8 mouse cellular contexts compared by ENCODE assay signal in the genomic region with DNA sequence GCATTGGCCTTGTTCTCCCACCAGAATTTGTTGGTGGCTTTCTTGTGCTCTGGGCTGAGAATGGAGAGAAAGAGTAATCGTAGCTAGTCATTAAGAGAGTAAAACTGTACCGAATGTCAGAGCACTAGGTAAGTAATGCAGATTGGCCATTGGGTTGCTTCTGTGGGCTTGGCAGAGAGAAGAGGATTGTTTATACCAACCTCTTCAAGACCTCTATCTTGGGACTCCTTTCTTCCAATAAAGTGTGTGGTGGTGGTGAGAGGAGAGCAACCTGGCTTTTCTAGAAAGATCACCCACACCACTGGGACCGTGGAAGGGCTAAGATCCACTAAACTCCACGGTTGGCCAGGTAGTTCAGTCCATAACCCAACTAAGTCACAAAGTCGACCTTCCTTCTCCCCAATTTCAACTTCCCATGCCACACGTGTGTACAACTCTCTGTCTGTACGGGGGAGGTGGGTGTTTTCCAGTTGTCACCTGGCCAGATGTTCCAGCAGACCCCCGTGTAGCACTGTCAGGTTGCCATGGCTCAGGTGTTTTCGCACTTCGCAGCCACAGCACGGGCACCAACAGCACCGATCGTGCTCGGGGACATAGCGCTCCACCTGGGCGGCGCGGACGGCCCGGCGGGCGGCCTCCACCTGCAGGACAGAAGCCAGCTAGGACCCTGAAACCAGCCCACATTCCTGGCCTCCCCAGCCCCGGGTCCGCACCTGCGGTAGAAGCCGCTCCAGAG. TPM values are rescaled to one million over a fixed set of nuclear protein-coding genes. Genes with fewer than 3 reads are reported as not detected.
DNase-seq lines count a peak whose midpoint lies in the region; ATAC-seq and TF ChIP-seq lines count a peak whose summit lies in the region.

No protein-coding gene starts in this region.

- no peak for TF ChIP-seq CTCF in bone marrow macrophage, adult 2 months (IDR thresholded peaks at IDR 0.05; ENCODE audit: low read depth, low read length)

- 7% methylated on average over 26 of the region's 26 CpGs for WGBS in kidney, embryonic 15.5 days
- WGBS in hindbrain, embryonic 10.5 days = 9% methylated on average over 26 of the region's 26 CpGs
- 9% methylated on average over 26 of the region's 26 CpGs for WGBS in midbrain, embryonic 10.5 days

- no peaks in the 10 kb centered on the region for H3K27me3 ChIP-seq in kidney, embryonic 15.5 days
- H3K27me3 ChIP-seq in hindbrain, embryonic 10.5 days (ENCODE audit: insufficient read depth, poor library complexity, severe bottlenecking) = no peaks in the 10 kb centered on the region
- H3K27me3 ChIP-seq in midbrain, embryonic 10.5 days (ENCODE audit: low read depth, poor library complexity, severe bottlenecking) = no peaks in the 10 kb centered on the region

- no peaks in the 10 kb centered on the region for H3K9me3 ChIP-seq in kidney, embryonic 15.5 days (replicated peaks)
- 0 out of 2 replicates have a peak, but pooled peaks cover 5% of the 10 kb centered on the region for H3K9me3 ChIP-seq in hindbrain, embryonic 10.5 days
- no peaks in the 10 kb centered on the region for H3K9me3 ChIP-seq in midbrain, embryonic 10.5 days (replicated peaks)

- H3K9ac ChIP-seq in kidney, embryonic 15.5 days = peak overlapping the region; percentile 75

- no peak for TF ChIP-seq POLR2A in bone marrow macrophage, adult 2 months (IDR thresholded peaks at IDR 0.05; ENCODE audit: borderline replicate concordance, low read depth, low read length)

- H3K4me2 ChIP-seq in kidney, embryonic 15.5 days = peak overlapping the region; percentile 79

- no peak for DNase-seq in kidney, postnatal 36 days
- DNase-seq in hindbrain, embryonic 10.5 days (ENCODE audit: low spot score) = no peak
- no peak for DNase-seq in midbrain, embryonic 10.5 days (ENCODE audit: low spot score)
- no peak for DNase-seq in spleen, postnatal 14 days (ENCODE audit: low spot score in 2 of 2)
- no peak for DNase-seq in embryo, embryonic 9.5 days (ENCODE audit: extremely low spot score)
- DNase-seq in gastrocnemius, adult 18-20 months (ENCODE audit: low spot score) = no peak

- H3K4me1 ChIP-seq in kidney, embryonic 15.5 days = peaks cover 18% of the 10 kb centered on the region
- H3K4me1 ChIP-seq in bone marrow macrophage, adult 2 months (ENCODE audit: control insufficient read depth, insufficient read depth, low read length) = peaks cover 6% of the 10 kb centered on the region
- H3K4me1 ChIP-seq in hindbrain, embryonic 10.5 days (replicated peaks) = peaks cover 14% of the 10 kb centered on the region
- H3K4me1 ChIP-seq in midbrain, embryonic 10.5 days = peaks cover 13% of the 10 kb centered on the region

- ATAC-seq in kidney, embryonic 15.5 days (replicated peaks; ENCODE audit: low FRiP score) = peak; percentile 85

- H3K27ac ChIP-seq in kidney, embryonic 15.5 days = peak overlapping the region; percentile 88
- no peak overlapping the region for H3K27ac ChIP-seq in bone marrow macrophage, adult 2 months (ENCODE audit: insufficient read depth, low read depth, low read length)
- peak overlapping the region; percentile 92 for H3K27ac ChIP-seq in hindbrain, embryonic 10.5 days
- peak overlapping the region; percentile 85 for H3K27ac ChIP-seq in midbrain, embryonic 10.5 days (replicated peaks)

- H3K4me3 ChIP-seq in kidney, embryonic 15.5 days (replicated peaks) = peak overlapping the region; percentile 76
- H3K4me3 ChIP-seq in bone marrow macrophage, adult 2 months (ENCODE audit: insufficient read depth, low read length) = peak overlapping the region; percentile 92
- peak overlapping the region; percentile 85 for H3K4me3 ChIP-seq in hindbrain, embryonic 10.5 days
- peak overlapping the region; percentile 87 for H3K4me3 ChIP-seq in midbrain, embryonic 10.5 days

- peaks cover 35% of the 10 kb centered on the region for H3K36me3 ChIP-seq in kidney, embryonic 15.5 days
- H3K36me3 ChIP-seq in hindbrain, embryonic 10.5 days = peaks cover 39% of the 10 kb centered on the region
- peaks cover 39% of the 10 kb centered on the region for H3K36me3 ChIP-seq in midbrain, embryonic 10.5 days

RNA-seq across cellular contexts. Expression of gene Ccdc84, which starts 1.0 kb away (rescaled TPM):
- 29.1 and 30.9 TPM in 2 replicates for polyA plus RNA-seq in kidney, embryonic 15.5 days (2015; fragmentation: Nextera tagmentation; extraction: Ambion mirVana)
- polyA plus RNA-seq in bone marrow macrophage, adult 2 months (2012; ENCODE audit: insufficient read depth, insufficient read length, missing spikeins) = 39.3 and 50.2 TPM in 2 replicates
- polyA plus RNA-seq in hindbrain, embryonic 10.5 days (2016; fragmentation: Nextera tagmentation; extraction: Ambion mirVana) = 25.2 and 27.7 TPM in 2 replicates
- polyA plus RNA-seq in midbrain, embryonic 10.5 days (2016; fragmentation: Nextera tagmentation; extraction: Ambion mirVana) = 25.4 and 29.9 TPM in 2 replicates
- total RNA-seq in gastrocnemius, adult 18-20 months (2021) = 1 to 10 TPM; 3.5 to 4.1 TPM

RNA-seq across cellular contexts. Expression of gene Trappc4, which starts 9.9 kb away (rescaled TPM):
- polyA plus RNA-seq in kidney, embryonic 15.5 days (2015; fragmentation: Nextera tagmentation; extraction: Ambion mirVana) = 135 and 138 TPM in 2 replicates
- 64.9 and 82.4 TPM in 2 replicates for polyA plus RNA-seq in bone marrow macrophage, adult 2 months (2012; ENCODE audit: insufficient read depth, insufficient read length, missing spikeins)
- polyA plus RNA-seq in hindbrain, embryonic 10.5 days (2016; fragmentation: Nextera tagmentation; extraction: Ambion mirVana) = 213 and 282 TPM in 2 replicates
- 216 and 244 TPM in 2 replicates for polyA plus RNA-seq in midbrain, embryonic 10.5 days (2016; fragmentation: Nextera tagmentation; extraction: Ambion mirVana)
- total RNA-seq in gastrocnemius, adult 18-20 months (2021) = 10 to 100 TPM; 16.9 to 20.4 TPM

RNA-seq across cellular contexts. Expression of gene Rps25, which starts 10.4 kb away (rescaled TPM):
- 1,882 and 2,019 TPM in 2 replicates for polyA plus RNA-seq in kidney, embryonic 15.5 days (2015; fragmentation: Nextera tagmentation; extraction: Ambion mirVana)
- 2,665 and 2,801 TPM in 2 replicates for polyA plus RNA-seq in bone marrow macrophage, adult 2 months (2012; ENCODE audit: insufficient read depth, insufficient read length, missing spikeins)
- polyA plus RNA-seq in hindbrain, embryonic 10.5 days (2016; fragmentation: Nextera tagmentation; extraction: Ambion mirVana) = 1,836 and 2,161 TPM in 2 replicates
- 1,926 and 2,208 TPM in 2 replicates for polyA plus RNA-seq in midbrain, embryonic 10.5 days (2016; fragmentation: Nextera tagmentation; extraction: Ambion mirVana)
- total RNA-seq in gastrocnemius, adult 18-20 months (2021) = 100 to 1,000 TPM; 772 to 880 TPM

RNA-seq across cellular contexts. Expression of gene Slc37a4, which starts 20.7 kb away (rescaled TPM):
- polyA plus RNA-seq in kidney, embryonic 15.5 days (2015; fragmentation: Nextera tagmentation; extraction: Ambion mirVana) = 47.5 and 48.4 TPM in 2 replicates
- polyA plus RNA-seq in bone marrow macrophage, adult 2 months (2012; ENCODE audit: insufficient read depth, insufficient read length, missing spikeins) = 9.4 and 11.5 TPM in 2 replicates
- 20.8 and 28.9 TPM in 2 replicates for polyA plus RNA-seq in hindbrain, embryonic 10.5 days (2016; fragmentation: Nextera tagmentation; extraction: Ambion mirVana)
- 17.2 and 20.5 TPM in 2 replicates for polyA plus RNA-seq in midbrain, embryonic 10.5 days (2016; fragmentation: Nextera tagmentation; extraction: Ambion mirVana)
- 100 to 1,000 TPM in 1 of 2 experiments, 10 to 100 TPM in 1; 86.0 to 147 TPM for total RNA-seq in gastrocnemius, adult 18-20 months (2021)

RNA-seq across cellular contexts. Expression of gene Foxr1, which starts 23.6 kb away (rescaled TPM):
- polyA plus RNA-seq in kidney, embryonic 15.5 days (2015; fragmentation: Nextera tagmentation; extraction: Ambion mirVana) = not detected in 2 replicates
- polyA plus RNA-seq in bone marrow macrophage, adult 2 months (2012; ENCODE audit: insufficient read depth, insufficient read length, missing spikeins) = not detected in 2 replicates
- polyA plus RNA-seq in hindbrain, embryonic 10.5 days (2016; fragmentation: Nextera tagmentation; extraction: Ambion mirVana) = not detected in 2 replicates
- not detected in 2 replicates for polyA plus RNA-seq in midbrain, embryonic 10.5 days (2016; fragmentation: Nextera tagmentation; extraction: Ambion mirVana)
- total RNA-seq in gastrocnemius, adult 18-20 months (2021) = not detected
